Mouse (Mus musculus) activated CD4-positive, CD25-positive, alpha-beta regulatory T cell, adult 9 weeks (primary cell): Measurements from ENCODE around the gene Pdzd9. TPM values are rescaled to one million over a fixed set of nuclear protein-coding genes. Genes with fewer than 3 reads are reported as not detected.

Experiments
- polyA plus RNA-seq: library from polyadenylated mRNA; unstranded; fragments of 100-300 nt; shearing (Covaris generic); gene quantifications from one replicate; pipeline ENCODE4 v1.2.1, GENCODE M21; 2017

Pdzd9 gene
- 0.32 TPM for polyA plus RNA-seq

DNA sequence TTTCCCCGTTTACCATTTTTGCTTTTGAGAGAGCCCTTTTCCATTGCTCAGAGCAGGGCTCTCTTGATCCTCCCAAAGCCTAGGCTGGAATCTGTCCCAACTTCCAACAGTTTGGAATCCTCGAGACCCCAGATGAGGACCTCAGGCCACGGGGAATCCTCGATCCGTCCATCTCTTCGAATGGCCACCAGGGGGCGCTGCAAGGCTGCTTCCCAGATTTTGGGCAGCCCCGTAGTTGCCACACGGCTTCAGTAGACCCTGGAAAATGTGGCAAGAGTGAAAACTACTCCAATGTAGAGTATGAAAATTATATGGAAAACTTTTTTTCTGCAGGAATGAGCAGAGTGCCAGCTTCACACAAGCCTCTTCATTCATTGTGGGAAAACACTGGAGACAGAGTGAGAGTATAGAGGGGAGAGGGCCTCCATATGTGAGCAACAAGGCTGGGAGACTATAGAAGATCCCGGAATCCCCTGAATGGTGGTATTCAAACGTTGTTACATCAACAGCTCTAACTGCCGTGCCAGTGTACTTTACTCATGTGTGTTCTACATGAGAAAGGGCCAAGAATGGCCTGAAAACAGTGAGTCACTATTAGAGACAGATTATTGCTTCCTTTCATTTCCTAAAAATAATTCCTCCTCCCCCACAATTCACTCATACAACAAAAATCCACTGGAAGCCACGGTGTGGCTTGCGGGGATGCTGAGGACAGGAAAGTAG lies at the start of gene Pdzd9:
Gene Pdzd9 (minus strand): TSS at position 191 of the 723 bp plus-strand sequence.

DNA sequence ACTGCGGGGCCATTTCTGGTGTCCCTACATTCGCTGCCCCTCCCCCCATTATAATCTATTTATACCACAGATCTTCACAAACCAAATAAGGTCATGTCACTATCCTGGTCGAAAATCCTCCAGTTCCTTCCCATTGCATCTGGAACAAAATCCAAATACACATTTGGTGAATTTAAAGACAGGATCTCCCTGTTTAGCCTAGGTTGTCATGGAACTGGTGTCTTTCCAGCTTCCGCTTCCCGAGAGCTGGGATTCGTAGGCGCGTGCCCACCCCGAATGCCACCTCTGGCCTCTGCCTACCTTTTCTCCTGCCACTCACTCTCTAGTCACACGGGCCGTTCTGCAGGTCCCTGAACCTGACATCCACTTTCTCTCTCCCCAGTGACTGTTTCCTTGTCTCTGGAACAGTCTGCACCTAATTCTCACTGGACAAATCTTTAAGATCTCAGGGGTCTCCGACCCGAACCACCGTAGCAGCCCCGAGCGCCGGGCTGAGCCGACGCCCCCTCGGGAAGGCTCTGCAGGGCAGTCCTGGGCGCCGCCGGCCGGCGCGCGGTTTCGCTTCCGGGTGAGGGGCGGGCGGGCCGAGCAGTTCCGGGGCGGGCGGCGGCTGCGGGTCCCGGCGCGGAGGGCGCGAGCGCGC lies 7.0 kb upstream of the Pdzd9 start, which contains the start of gene Mosmo:
Gene Mosmo (plus strand): TSS at position 618 of the 643 bp plus-strand sequence.

DNA sequence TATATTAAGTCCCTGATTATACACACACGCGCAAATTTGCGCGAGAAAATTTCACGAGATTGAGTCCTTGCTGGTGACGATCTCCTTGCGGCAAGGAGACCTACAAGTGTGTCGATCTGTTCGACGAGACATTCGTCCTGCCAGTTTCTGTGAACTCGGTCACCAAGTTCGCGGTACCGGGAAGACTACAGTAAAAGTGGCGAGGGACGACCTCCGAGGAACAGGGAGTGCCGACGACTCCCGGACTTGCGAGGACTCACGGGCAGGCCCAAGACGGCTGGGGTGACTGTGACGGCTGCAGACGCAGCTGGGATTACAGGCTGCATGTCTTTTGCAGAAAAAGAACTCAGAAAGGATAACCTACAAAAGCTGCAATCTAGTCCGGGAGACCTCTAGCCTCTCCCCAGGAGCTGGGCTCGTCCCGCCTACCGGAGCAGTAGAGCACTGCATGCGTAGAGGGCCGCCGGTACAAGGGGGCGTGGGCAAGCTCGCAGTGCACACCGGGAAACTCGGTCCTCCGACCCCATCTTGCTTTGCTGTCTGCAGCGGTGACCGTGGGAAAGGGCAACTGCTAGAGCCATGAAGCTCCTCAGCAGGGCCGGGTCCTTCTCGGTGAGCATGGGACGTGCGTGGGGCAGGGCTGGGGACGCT lies 35.3 kb downstream of the Pdzd9 start, which contains the start of gene Uqcrc2:
Gene Uqcrc2 (plus strand): TSS at position 466 of the 651 bp plus-strand sequence.

Other genes starting within 250 kb of the Pdzd9 start
- gene Uqcrc2, start 35.2 kb downstream of the Pdzd9 start, polyA plus RNA-seq, result 179 TPM
- gene Mosmo, start 7.3 kb upstream of the Pdzd9 start, polyA plus RNA-seq, result 2.4 TPM
- gene Vwa3a, start 69.0 kb upstream of the Pdzd9 start, polyA plus RNA-seq, result not detected
- not detected for gene Gm5737, start 142.0 kb upstream of the Pdzd9 start, polyA plus RNA-seq
- gene Eef2k, start 172.5 kb upstream of the Pdzd9 start, polyA plus RNA-seq, result 13.0 TPM
- 34.5 TPM for gene Polr3e, start 247.4 kb upstream of the Pdzd9 start, polyA plus RNA-seq